Mouse (Mus musculus) ES-E14 (cell line): ENCODE measurements around the gene Uspl1.

Experiments used
- MAFK ChIP-seq: IDR thresholded peaks from 2 replicates; pipeline ENCODE4 v1.6.1; 2014; ENCODE audit warnings: mild to moderate bottlenecking, low read depth, low read length, inconsistent platforms; ENCODE audit not compliant: insufficient read depth
- ZC3H11A ChIP-seq: IDR thresholded peaks from 2 replicates; pipeline ENCODE4 v1.6.1; 2012; ENCODE audit warnings: low read depth, mild to moderate bottlenecking, inconsistent platforms, low read length, borderline replicate concordance

- TF ChIP-seq ZC3H11A (no peak), MAFK (no peak)
Observed at GRCm38 (mm10) chr5:149245965-149246470, 61.9 kb downstream of the Uspl1 start.
